Mouse (Mus musculus): ENCODE measurements around the gene Mmp19.

The Mmp19 gene

DNA sequence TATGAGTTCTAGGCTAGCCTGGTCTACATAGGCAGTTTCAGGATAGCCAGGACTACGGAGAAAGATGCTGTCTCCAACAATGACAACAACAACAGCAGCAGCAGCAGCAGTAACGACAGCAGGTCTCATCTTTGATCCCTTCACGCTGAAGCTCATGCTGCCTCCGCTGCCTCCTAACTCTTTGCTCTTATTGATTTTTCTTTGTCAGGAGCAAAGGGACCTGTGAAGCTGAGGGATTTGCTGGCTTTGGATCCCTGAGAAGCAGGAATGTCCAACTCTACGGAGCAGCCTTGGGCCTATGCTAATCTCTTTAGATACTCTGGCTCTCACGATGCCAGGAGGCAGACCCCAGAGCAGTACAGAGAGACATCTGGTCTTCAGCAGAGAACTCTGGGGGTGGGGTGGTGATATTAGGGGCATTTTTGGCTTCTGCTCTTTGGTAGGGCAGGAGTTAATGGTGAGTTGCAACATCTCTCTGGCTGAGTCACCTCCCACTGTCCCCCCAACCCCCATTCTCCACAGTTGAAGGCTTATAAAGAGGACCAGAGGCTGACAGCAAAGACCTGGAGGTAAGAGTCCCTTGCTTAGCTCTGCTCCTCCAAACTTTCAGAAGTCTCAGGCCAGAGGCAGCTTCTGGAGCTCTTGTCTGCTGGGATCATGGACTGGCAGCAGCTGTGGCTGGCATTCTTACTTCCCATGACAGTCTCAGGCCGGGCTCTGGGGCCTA, at the start of gene Mmp19:
Gene Mmp19 (plus strand): TSS at position 513 of the 727 bp plus-strand sequence.
- no peak for DNase-seq (ENCODE audit: low read depth in 2 of 2, low spot score in 2 of 2)

DNA sequence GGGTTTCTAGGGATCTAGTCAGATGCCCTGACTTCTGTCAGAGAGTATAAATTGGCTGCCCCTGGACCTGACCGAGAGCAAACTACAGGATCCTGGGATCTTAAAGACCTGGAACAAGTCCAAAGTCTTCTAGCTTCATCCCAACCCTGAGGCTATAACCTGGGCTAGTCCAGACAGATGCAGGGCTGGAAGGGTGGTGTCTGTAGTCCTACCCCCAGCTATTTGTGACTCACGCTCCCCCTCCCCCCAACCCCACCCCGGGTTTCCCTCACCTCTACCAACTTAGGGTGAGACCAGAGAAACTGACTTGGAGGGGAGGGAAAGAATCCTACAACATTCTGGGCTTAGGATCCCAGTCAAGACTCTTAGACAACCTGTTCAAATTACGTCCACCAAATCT, 48.1 kb upstream of the Mmp19 start:
- no peak for DNase-seq (ENCODE audit: low read depth in 2 of 2, low spot score in 2 of 2)

DNA sequence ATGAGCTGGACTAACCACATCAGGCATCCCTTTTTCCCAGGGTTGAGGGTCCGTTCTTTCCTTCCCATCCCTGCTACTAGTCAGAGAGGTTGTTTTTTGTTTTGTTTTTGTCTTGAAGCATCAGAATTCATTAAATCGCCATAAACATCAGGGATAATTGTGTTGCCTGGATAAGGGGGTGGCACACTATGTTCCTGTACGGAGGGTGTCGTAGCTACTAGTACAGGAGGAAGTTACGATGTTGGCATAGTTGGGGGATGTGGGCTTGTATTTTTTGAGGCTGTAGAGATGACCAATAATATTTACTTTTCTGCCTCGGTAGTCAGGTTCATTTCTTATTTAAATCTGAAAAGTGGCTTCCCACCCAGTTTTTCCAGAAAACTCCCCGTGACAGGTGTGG, 47.5 kb upstream of the Mmp19 start:
- DNase-seq (ENCODE audit: low read depth in 2 of 2, low spot score in 2 of 2), result no peak

DNA sequence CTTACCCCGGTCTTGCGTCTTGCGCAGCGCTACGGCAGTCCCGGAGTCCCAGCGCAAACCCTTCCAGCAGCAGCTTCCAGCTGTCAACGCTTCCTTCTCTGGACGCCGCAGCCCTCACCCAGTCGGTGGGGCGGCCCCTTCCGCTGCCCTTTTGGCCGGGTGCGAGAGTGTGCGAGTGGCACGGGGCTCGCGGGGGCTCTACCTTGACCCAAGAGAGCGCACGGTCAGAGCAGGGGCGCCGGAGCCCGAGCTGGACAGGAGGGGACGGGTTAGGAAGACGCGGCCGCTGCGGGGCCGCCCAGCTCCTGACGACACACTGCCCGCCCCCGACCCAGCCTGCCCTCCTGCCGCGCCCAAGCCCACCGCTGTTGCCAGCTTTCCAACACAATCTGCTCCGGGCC, 46.9 kb upstream of the Mmp19 start:
- peak; percentile 28 to 34 for DNase-seq (ENCODE audit: low read depth in 2 of 2, low spot score in 2 of 2)

DNA sequence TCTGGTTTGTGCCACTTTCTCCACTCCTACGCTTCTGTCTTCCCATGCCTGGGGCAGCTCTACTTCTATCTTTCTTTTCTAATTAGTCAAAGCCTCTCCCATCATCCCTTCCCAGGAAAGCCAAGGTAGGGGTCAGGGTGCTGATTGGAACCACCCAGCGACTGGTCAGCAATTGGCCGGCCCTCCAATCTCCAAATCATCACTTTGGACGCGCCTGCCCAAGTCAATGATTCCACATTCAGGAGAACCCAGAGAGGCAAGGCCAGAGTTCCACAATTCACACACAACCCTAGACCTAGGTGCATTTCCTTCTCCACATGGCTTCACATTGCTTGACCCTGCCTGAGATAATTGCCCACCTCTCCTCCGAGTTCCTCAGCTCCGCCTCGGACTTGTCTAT, 46.5 kb upstream of the Mmp19 start:
- DNase-seq (ENCODE audit: low read depth in 2 of 2, low spot score in 2 of 2), result no peak

DNA sequence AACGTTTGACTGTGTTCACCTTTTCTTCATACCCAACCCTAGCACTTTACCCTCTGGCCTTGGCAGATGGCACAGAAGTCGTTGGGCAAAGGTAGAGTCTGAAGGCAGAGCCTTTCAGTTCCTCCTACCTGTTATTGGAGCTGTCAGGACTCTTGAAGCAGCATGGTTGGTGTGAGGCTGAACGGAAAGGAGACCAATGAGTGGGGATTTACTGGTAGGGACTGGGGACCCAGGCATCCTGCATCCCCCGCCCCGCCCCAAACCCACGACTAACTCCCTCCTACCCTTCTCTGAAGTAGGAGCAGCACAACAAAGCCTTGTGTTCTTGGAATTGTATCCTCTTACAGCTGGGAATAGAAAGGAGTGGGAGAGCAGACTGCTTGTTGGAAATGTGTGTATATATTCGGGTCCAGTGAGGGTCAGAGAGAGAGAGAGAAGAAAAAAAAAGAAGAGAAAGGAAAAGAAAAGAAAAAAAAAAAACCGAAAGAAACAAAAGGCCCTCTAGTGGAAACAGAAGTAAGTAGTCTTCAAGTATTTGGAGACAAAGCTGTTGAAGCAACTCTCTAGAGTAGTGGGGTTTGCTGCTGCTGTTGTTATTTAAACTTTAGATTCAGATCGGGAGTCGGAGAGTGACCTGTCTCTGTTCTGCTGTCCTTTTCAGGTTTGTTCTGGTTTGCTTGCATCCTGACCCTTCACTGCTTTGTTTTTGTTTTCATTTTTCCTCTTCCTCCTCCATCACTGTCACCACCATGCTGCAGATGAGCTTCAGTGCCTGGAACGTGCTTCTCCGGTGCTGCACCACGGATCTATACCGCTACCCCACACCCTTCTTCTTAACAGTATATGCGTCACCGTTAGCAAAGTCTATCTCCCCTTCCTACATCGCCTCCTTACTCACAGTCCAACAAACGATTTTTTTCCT, 45.8 kb upstream of the Mmp19 start, which contains the start of gene Dgka:
Gene Dgka (minus strand): TSS at position 176 of the 922 bp plus-strand sequence.
- peak; percentile 58 to 72 for DNase-seq (ENCODE audit: low read depth in 2 of 2, low spot score in 2 of 2)

DNA sequence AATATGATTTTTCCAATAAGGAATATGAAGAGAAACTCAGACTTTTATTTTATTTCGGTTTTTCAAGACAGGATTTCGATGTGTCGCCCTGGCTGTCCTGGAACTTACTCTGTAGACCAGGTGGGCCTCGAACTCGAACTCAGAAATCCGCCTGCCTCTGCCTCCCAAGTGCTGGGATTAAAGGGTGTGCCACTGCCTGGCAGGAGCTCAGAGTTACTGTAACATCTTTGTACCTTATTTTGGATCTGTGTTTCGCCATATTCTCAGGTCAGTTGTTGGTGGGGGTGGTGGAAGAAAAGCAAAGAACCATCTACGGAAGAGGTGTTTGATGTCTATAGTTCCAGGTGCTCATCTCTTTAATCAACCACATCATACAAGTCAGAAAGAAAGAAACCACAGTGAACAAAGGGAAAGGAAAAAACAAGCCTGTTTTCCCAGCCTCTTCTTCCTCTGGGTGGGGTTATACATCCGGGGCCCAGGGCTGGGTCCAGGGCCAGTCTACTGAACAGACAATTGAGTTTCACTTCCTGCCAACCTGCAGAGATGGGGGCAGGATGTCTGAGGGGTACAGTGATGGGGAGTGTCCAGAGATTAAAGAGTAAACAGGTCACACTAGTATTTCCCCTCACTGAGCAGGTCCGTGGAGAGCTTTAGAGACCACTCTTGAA, 44.6 kb upstream of the Mmp19 start:
- peak; percentile 83 to 89 for DNase-seq (ENCODE audit: low read depth in 2 of 2, low spot score in 2 of 2)

DNA sequence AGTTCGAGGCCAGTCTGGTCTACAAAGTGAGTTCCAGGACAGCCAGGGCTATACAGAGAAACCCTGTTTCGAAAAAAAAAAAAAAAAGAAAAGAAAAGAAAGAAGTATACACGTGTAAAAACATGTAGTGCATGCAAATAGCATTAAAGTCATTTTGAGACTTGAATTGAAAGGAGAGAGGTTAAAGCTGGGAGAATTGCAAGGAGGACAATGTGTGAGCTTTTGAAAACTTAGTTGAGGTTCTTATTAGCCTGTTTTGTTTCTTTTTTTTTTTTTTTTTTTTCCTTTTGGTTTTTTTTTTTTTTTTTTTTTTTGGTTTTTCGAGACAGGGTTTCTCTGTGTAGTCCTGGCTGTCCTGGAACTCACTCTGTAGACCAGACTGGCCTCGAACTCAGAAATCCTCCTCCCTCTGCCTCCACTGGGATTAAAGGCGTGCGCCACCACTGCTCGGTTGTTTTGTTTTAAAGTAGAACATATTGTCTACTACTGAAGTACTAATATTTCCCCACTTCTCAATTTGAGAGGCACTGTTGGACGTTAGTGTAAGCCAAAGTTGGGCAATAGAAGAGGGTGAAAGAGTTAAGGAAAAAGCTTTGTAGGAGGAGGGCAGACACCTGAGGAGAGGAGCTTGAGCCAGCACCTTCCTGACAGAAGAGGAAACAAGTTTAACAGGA, 43.6 kb upstream of the Mmp19 start:
- DNase-seq (ENCODE audit: low read depth in 2 of 2, low spot score in 2 of 2), result no peak

DNA sequence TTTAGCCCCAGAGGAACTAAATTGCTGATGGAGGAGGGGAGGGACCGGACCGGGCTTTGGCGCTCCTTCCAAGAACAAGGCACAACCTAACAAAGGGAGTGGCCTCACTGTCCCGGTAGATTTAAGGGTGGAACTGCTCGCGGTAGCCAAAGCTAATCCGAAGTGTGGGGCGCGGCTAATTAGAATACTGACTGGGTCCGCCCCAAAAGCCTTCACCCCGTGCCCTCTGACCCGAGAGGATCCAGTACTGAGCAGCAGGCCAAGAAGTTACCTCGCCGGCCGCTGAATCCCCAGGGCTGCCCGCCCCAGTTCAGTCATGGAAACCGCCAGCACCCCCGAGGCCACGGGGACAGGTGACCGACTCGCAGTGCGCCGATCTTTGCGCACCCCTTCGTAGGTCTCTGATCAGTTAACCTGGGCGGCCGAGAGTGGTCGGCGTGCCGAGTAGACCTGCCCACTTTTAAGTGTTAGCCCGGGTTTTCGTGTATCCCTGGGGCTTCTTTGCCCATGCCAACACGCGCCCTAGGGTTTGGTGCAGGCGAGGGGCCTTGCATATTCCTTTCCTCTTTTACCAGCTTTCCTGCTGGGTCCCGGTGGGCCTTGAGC, 43.0 kb upstream of the Mmp19 start, which contains the start of gene Pym1:
Gene Pym1 (plus strand): TSS at position 244 of the 606 bp plus-strand sequence.
- DNase-seq (ENCODE audit: low read depth in 2 of 2, low spot score in 2 of 2), result peak; percentile 51 to 53

DNA sequence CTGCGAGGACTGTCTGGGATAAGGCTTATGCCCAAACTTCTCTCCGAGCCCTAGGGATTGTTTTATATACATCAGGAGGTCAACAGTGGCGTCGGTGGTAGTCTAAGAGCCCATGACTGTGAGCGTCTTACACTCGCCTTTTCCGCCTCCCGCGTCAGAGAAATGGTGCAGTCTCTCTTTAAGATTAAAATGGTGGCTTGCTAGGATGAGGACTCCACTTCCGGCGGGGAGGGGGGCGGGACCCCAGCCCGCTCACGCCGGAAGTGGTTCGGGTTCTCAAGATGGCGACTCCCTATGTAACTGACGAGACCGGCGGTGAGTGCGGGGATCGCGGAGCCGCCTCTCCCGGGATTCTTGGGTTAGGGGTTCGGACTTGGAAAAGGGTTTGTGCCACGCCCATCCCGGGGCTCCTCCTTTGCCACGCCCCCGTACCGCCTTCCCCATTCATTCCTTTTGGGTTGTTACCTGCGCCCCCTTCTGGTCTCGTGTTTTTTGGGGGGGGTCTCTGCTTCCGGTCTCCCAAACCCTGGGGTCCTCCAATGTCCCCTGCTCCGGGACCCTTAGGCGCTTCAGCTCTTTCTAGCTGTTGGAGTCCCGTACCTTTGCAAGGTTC, 42.4 kb upstream of the Mmp19 start:
- peak; percentile 62 to 67 for DNase-seq (ENCODE audit: low read depth in 2 of 2, low spot score in 2 of 2)

DNA sequence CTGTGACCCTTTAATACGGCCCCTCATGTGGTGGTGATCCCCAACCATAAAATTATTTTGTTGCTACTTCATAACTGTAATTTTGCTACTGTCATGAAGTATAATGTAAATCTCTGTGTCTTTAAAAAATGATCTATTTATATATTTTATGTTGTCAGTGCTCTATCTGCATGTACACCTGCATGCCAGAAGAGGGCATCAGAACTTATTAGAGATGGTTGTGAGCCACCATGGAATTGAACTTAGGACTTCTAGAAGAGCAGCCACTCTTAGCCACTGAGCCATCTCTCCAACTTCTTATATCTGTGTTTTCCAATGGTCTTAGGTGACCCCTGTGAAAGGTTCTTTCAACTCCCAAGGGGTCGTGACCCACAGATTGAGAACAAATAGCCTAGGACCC, 17.8 kb upstream of the Mmp19 start:
- DNase-seq (ENCODE audit: low read depth in 2 of 2, low spot score in 2 of 2), result peak in 1 of 2 experiments; percentile 15

DNA sequence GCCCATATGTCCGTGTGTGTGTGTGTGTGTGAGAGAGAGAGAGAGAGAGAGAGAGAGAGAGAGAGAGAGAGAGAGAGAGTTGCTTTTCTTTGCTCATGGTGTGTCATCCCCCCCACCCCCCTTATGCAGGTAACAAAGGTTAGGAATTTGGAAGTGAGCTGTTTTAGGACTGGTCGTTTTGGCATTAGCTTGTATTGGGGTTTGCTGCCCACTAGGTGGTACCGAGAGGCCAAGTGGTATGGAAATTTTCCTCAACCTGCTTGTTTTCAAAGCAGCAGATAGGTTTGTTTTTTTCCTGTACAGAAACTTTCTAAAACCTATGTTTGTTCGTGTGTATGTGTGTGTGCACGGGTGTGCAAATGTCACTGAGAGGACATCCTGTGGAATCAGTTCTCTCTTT, 17.0 kb upstream of the Mmp19 start:
- DNase-seq (ENCODE audit: low read depth in 2 of 2, low spot score in 2 of 2), result no peak

DNA sequence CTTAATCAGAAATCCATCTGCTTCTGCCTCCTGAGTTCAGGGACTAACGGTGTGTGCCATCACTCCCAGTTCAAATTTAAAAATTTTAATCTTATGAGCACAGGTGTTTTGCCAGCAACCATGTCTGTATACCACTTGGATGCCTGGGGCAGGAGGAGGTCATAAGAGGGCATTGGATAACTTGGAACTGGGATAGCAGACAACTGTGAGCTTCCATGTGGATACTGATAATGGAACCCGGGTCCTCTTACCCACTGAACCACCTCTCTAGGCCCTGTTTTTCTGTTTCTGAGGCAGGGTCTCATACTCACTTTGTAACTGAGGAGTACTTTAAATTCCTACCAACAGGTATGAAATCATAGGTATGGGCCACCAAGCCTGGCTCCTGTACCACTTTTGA, 12.3 kb upstream of the Mmp19 start:
- DNase-seq (ENCODE audit: low read depth in 2 of 2, low spot score in 2 of 2), result no peak

DNA sequence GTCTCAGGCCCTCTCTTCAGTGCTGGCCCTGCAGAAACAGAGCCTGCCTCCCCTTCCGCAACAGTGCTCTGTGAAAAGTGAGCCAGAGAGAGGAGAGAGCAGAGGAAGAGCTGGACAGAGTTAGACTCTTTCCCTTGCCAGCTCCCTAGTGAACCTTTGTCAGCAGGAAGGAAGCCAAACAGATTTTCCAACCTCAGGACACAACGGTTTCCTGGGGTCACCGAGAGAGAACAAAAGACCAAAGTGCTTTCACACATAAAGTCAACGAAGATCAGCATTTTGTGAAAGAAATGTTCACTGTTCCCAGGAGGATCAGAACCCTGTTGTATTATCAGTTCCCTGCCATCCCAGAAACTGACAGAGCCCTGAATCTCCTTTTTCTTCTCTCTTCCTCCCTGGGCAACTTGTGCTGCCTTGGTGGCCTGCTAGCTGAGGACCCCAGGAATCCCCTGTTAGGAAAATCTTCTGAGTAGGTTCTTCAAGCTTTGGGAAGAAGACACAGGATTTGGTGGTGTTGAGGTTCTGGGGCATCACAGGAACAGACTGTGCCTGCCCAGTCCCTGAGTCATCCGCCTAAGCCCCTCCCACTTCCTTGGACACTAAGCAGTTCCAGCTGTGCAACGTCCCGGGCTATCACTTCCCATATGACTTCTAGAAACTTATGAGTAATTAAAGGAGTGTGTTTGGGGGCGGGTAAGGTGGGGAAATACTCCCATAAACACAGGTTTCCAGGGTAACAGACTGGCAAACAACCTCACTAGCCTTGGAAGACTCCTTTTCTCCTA, 11.5 kb upstream of the Mmp19 start:
- DNase-seq (ENCODE audit: low read depth in 2 of 2, low spot score in 2 of 2), result no peak

DNA sequence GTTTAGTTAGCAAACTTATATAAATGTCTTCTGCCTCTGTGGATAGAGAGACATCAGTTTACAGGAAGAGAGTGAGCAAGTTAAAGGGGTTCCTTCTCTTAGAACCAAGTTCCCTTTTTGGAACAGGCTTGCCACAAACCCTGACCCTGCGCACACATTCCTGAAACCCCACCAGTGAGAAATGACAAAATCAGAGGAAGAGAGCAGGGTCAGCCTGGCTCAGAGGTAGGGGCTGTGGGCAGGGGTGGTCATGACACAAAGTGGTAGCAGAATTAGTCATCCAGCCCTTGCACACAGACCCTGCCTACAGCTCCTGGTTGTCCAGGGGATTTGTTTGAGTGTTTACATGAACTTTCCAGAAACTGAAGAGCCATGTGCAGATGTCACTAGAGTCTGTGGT, 10.5 kb upstream of the Mmp19 start:
- DNase-seq (ENCODE audit: low read depth in 2 of 2, low spot score in 2 of 2), result no peak

DNA sequence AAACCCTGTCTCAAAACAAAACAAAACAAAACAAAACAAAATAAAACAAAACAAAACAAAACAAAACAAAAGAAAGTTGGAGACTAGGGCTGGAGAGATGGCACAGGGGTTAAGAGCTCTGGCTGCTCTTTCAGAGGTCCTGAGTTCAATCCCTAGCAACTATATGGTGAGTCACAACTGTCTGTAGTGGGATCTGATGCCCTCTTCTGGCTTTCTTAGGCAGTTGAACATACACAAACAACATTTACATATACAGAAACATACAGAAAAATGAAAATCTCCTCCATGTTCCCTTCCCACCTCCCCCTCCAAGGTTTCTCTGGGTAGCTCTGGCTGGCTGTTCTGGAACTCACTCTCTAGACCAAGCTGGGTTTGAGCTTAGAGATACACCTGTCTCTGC, 1.3 kb downstream of the Mmp19 start:
- DNase-seq (ENCODE audit: low read depth in 2 of 2, low spot score in 2 of 2), result no peak

DNA sequence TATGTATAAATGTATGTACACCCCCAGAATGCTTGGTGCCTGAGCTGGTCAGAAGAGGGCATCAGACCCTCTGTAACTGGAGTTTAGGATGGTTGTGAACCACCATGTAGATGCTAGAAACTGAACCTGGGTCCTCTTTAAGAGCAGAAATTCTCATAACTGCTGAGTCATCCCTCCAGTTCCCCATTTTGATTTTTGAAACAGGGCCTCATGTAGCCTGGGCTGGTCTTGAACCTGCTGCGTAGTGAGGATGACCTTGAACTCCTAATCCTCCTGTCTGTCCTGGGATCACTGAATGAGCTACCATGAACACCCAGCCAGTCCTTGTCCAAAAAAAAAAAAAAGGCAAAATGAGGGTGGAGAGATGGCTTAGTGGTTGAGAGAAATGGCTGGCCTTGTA, 2.5 kb downstream of the Mmp19 start:
- DNase-seq (ENCODE audit: low read depth in 2 of 2, low spot score in 2 of 2), result no peak

DNA sequence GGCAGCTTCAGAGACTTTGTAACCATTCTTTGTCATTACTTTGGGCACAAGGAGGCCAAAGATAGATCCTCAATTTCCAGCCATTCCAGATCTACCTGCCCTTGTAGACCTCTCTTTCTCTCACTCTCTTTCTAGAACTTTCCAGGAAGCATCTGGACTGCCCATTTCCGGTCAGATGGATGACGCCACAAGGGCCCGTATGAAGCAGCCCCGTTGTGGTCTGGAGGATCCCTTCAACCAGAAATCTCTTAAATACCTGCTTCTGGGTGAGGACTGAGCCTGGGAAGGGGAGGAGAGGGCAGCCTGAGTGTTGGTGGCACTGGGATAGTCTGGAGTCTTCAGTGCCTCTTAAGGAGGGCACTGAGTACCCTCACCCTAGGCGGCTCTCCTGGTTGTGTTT, 3.7 kb downstream of the Mmp19 start:
- DNase-seq (ENCODE audit: low read depth in 2 of 2, low spot score in 2 of 2), result no peak

DNA sequence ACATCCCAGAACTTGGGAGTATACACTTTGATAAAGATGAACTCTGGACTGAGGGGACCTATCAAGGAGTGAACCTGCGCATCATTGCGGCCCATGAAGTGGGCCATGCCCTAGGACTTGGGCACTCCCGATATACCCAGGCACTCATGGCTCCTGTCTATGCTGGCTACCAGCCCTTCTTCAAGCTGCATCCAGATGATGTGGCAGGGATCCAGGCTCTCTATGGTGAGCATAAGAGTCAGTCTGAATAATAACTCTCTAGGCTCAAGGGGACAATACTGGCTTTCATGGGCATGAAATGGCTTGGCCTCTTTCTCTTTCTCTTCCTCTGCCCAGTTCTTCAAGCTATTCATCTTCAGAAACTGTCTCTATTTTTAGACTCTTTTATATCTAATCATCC, 4.9 kb downstream of the Mmp19 start:
- no peak for DNase-seq (ENCODE audit: low read depth in 2 of 2, low spot score in 2 of 2)
